Comparison of ENCODE assay signal across 8 mouse cellular contexts in the genomic region with DNA sequence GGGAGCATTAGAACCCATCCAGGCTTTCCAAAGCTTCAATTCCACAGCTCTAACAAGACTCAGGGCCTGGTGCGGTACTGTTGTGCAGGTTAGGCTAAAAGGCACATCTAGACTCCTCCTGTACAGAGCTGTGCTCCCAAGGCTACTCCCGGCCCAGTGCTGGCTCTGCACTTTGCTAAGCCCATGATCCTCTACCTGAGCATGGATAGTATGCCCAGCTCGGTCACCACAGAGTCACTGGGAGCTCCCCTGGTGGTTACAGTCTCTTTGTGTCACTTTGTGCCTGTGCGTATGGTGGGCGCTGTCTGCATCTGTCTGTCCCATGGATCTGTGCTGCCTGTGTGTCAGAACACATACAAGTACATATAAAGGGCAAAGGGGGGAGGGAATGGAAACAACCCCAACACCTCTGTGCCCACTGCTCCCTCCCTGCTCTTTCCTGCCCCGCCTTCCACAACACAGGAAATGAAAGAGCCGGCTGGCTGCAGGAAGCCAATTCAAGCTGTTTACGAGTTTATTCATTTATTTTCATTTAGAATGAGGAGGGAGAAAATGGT. TPM values are rescaled to one million over a fixed set of nuclear protein-coding genes. Genes with fewer than 3 reads are reported as not detected.
DNase-seq lines count a peak whose midpoint lies in the region; ATAC-seq and TF ChIP-seq lines count a peak whose summit lies in the region.

No protein-coding gene starts in this region.

- peak overlapping the region; percentile 30 for H3K4me3 ChIP-seq in heart, embryonic 10.5 days
- H3K4me3 ChIP-seq in kidney, embryonic 14.5 days (ENCODE audit: low read length) = no peak overlapping the region; the same call in 1 of the 2 replicates
- peak overlapping the region; percentile 52 for H3K4me3 ChIP-seq in spleen, adult 2 months (ENCODE audit: extremely low read depth, insufficient read depth, insufficient read length)

- no peaks in the 10 kb centered on the region for H3K9me3 ChIP-seq in heart, embryonic 10.5 days
- H3K9me3 ChIP-seq in kidney, embryonic 14.5 days (ENCODE audit: control insufficient read depth, low read length) = no peaks in the 10 kb centered on the region

- TF ChIP-seq CTCF in spleen, adult 2 months (IDR thresholded peaks at IDR 0.05; ENCODE audit: extremely low read depth, insufficient read depth, insufficient read length, insufficient replicate concordance) = no peak

- peak; percentile 56 for ATAC-seq in kidney, embryonic 14.5 days (ENCODE audit: low FRiP score, low TSS enrichment)

- 55% methylated on average over 8 of the region's 8 CpGs for WGBS in heart, embryonic 10.5 days
- 38% methylated on average over 8 of the region's 8 CpGs for WGBS in kidney, embryonic 14.5 days
- WGBS in spleen, adult 2 months = 11% methylated on average over 8 of the region's 8 CpGs

- peak overlapping the region; percentile 31; the same call in 1 of the 2 replicates for H3K9ac ChIP-seq in kidney, embryonic 14.5 days (ENCODE audit: low read depth, low read length)

- no peaks in the 10 kb centered on the region for H3K36me3 ChIP-seq in heart, embryonic 10.5 days
- no peaks in the 10 kb centered on the region for H3K36me3 ChIP-seq in kidney, embryonic 14.5 days (ENCODE audit: control insufficient read depth, insufficient read depth, low read length)
- peaks cover 5% of the 10 kb centered on the region for H3K36me3 ChIP-seq in spleen, adult 2 months (ENCODE audit: control insufficient read depth, insufficient read depth, low read length)

- H3K27ac ChIP-seq in heart, embryonic 10.5 days = peak overlapping the region; percentile 86
- peak overlapping the region; percentile 90 for H3K27ac ChIP-seq in kidney, embryonic 14.5 days (ENCODE audit: low read depth, low read length)
- peak overlapping the region; percentile 95 for H3K27ac ChIP-seq in spleen, adult 2 months (ENCODE audit: insufficient read depth, low read length)

- no peak for TF ChIP-seq POLR2A in spleen, adult 2 months (IDR thresholded peaks at IDR 0.05; ENCODE audit: low read depth, low read length)

- 0 out of 2 replicates have a peak, but pooled peaks cover under 1% of the 10 kb centered on the region for H3K27me3 ChIP-seq in heart, embryonic 10.5 days (ENCODE audit: insufficient read depth, poor library complexity, severe bottlenecking)
- no peaks in the 10 kb centered on the region for H3K27me3 ChIP-seq in kidney, embryonic 14.5 days (ENCODE audit: control insufficient read depth, insufficient read depth, low read length)
- H3K27me3 ChIP-seq in spleen, adult 2 months (ENCODE audit: control insufficient read depth, insufficient read depth, low read length) = no peaks in the 10 kb centered on the region

- peak; percentile 48 for DNase-seq in adrenal gland, adult 2 months
- DNase-seq in adrenal gland, adult 8-10 months = no peak
- DNase-seq in embryo, embryonic 10.5 days (ENCODE audit: low spot score) = peak; percentile 46
- no peak for DNase-seq in heart, embryonic 10.5 days (ENCODE audit: low spot score)
- DNase-seq in lung, postnatal 10 days = peak; percentile 90
- peak; percentile 67 for DNase-seq in spleen, adult 2 months (ENCODE audit: low read depth in 1 of 2, low spot score in 2 of 2)
- no peak for DNase-seq in right cerebral cortex, adult 18-20 months

- H3K4me1 ChIP-seq in heart, embryonic 10.5 days = peaks cover 81% of the 10 kb centered on the region
- peaks cover 28% of the 10 kb centered on the region for H3K4me1 ChIP-seq in kidney, embryonic 14.5 days (ENCODE audit: control insufficient read depth, insufficient read depth, low read length)
- H3K4me1 ChIP-seq in spleen, adult 2 months (ENCODE audit: control insufficient read depth, insufficient read depth, insufficient read length) = peaks cover 47% of the 10 kb centered on the region

- peak overlapping the region; percentile 30; the same call in 1 of the 2 replicates for H3K4me2 ChIP-seq in kidney, embryonic 14.5 days (replicated peaks; ENCODE audit: low read depth, low read length)

RNA-seq across cellular contexts. Expression of gene Tspan32, which starts 3.6 kb away (rescaled TPM):
- under 1 TPM; 0.49 to 0.62 TPM for total RNA-seq in adrenal gland, adult 2 months (2021)
- polyA plus RNA-seq in adrenal gland, adult 2 months (2012; rRNA removed) = 0.83 and 1.4 TPM in 2 replicates
- 1 to 10 TPM; 1.1 to 2.3 (median 1.7) TPM for total RNA-seq in adrenal gland, adult 8-10 months (2022)
- polyA plus RNA-seq in heart, embryonic 10.5 days (2016; fragmentation: Nextera tagmentation; extraction: Ambion mirVana) = 19.3 and 21.1 TPM in 2 replicates
- 0.79 and 0.97 TPM in 2 replicates for polyA plus RNA-seq in kidney, embryonic 14.5 days (2014; fragmentation: Nextera tagmentation; extraction: Ambion mirVana)
- 82.8 and 89.4 TPM in 2 replicates for polyA plus RNA-seq in spleen, adult 2 months (2012; rRNA removed)

RNA-seq across cellular contexts. Expression of gene Ascl2, which starts 39.4 kb away (rescaled TPM):
- total RNA-seq in adrenal gland, adult 2 months (2021) = under 1 TPM; 0.17 to 0.35 TPM
- polyA plus RNA-seq in adrenal gland, adult 2 months (2012; rRNA removed) = 1.9 and 3.8 TPM in 2 replicates
- 1 to 10 TPM in 1 of 4 experiments, under 1 TPM in 1, not detected in 2; 0.75 to 2.0 TPM for total RNA-seq in adrenal gland, adult 8-10 months (2022)
- 1.1 and 1.2 TPM in 2 replicates for polyA plus RNA-seq in heart, embryonic 10.5 days (2016; fragmentation: Nextera tagmentation; extraction: Ambion mirVana)
- 0.43 and 0.67 TPM in 2 replicates for polyA plus RNA-seq in kidney, embryonic 14.5 days (2014; fragmentation: Nextera tagmentation; extraction: Ambion mirVana)
- polyA plus RNA-seq in spleen, adult 2 months (2012; rRNA removed) = 0.27 and 0.45 TPM in 2 replicates

RNA-seq across cellular contexts. Expression of gene Cd81, which starts 44.1 kb away (rescaled TPM):
- total RNA-seq in adrenal gland, adult 2 months (2021) = 100 to 1,000 TPM; 693 to 716 TPM
- 3,024 and 3,201 TPM in 2 replicates for polyA plus RNA-seq in adrenal gland, adult 2 months (2012; rRNA removed)
- 100 to 1,000 TPM; 689 to 780 (median 728) TPM for total RNA-seq in adrenal gland, adult 8-10 months (2022)
- 472 and 583 TPM in 2 replicates for polyA plus RNA-seq in heart, embryonic 10.5 days (2016; fragmentation: Nextera tagmentation; extraction: Ambion mirVana)
- 477 and 494 TPM in 2 replicates for polyA plus RNA-seq in kidney, embryonic 14.5 days (2014; fragmentation: Nextera tagmentation; extraction: Ambion mirVana)
- polyA plus RNA-seq in spleen, adult 2 months (2012; rRNA removed) = 300 and 352 TPM in 2 replicates

Comparison
In these comparisons a context has a peak if more than half of its experiments do, and no peak if none do; other contexts are left out.
1. DNase-seq: peak in adrenal gland, adult 2 months (single experiment), embryo, embryonic 10.5 days (single experiment), lung, postnatal 10 days (single experiment) and spleen, adult 2 months (2 of 2); none in adrenal gland, adult 8-10 months (single experiment), heart, embryonic 10.5 days (single experiment) and right cerebral cortex, adult 18-20 months (single experiment).
2. Peak in every context shown above with its lines, with median percentiles within 50 percentile points of each other: H3K27ac ChIP-seq.